Mouse (Mus musculus) cerebellum, adult 2 months (tissue): ENCODE measurements around the gene 4930402H24Rik.

Experiments
- CTCF ChIP-seq: fragments of 200-500 bp; IDR thresholded peaks from 2 replicates; pipeline ENCODE4 v1.5.1; 2011; ENCODE audit warnings: low read depth, mild to moderate bottlenecking, control low read depth, low read length, moderate library complexity, borderline replicate concordance; ENCODE audit not compliant: insufficient read depth
- POLR2A ChIP-seq: fragments of 200-500 bp; IDR thresholded peaks from 2 replicates; pipeline ENCODE4 v1.6.1; 2011; ENCODE audit warnings: low read length, control low read depth, borderline replicate concordance; ENCODE audit not compliant: insufficient read depth

- TF ChIP-seq CTCF (no peak), POLR2A (no peak)
Measured at GRCm38 (mm10) chr2:130870916-130871315, 35.3 kb downstream of the 4930402H24Rik start.
